Mouse (Mus musculus): Measurements from ENCODE around the gene Olfr574. TPM values are rescaled to one million over a fixed set of nuclear protein-coding genes. Genes with fewer than 3 reads are reported as not detected.

Olfr574 gene
- polyA plus RNA-seq, 1 experiment = not detected

DNA sequence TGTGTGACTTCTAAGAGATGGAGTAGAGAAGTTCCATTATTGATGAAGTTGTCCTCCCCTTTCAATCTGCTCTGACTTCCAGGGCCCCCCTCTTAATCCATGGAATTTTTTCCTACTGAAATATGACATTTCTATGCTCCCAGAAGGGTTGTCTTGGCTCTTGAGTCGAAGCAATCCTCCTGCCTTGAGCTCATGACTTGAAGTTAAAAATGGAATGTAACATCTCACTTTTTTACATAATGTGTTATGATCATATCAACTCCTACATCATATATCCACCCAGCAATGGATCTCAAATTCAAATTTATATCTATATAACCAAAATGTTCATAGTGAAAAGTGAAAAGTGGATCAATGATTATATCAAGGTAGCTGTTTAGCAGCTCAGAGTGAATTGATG lies 26.1 kb downstream of the Olfr574 start:
- H3K4me3 ChIP-seq (ENCODE audit: control insufficient read depth, insufficient read depth, low read length) = no peak overlapping the region
- H3K4me1 ChIP-seq (replicated peaks; ENCODE audit: control insufficient read depth, insufficient read depth, low read length) = no peaks in the 10 kb centered on the region
- no peak overlapping the region for H3K27ac ChIP-seq (ENCODE audit: control insufficient read depth, insufficient read depth, low read length)
- 44% methylated on average over 1 of the region's 1 CpGs for WGBS
- TF ChIP-seq CTCF (IDR thresholded peaks at IDR 0.05; ENCODE audit: borderline replicate concordance, control insufficient read depth, extremely low read depth, insufficient read depth, low read length, poor library complexity) (no peak), POLR2A (IDR thresholded peaks at IDR 0.05; ENCODE audit: control insufficient read depth, extremely low read depth, insufficient read depth, low read length, poor library complexity) (no peak)
- no peaks in the 10 kb centered on the region for H3K36me3 ChIP-seq (ENCODE audit: control insufficient read depth, insufficient read depth, low read length)
- DNase-seq = no peak
- H3K27me3 ChIP-seq (ENCODE audit: control insufficient read depth, insufficient read depth, low read length) = no peaks in the 10 kb centered on the region

DNA sequence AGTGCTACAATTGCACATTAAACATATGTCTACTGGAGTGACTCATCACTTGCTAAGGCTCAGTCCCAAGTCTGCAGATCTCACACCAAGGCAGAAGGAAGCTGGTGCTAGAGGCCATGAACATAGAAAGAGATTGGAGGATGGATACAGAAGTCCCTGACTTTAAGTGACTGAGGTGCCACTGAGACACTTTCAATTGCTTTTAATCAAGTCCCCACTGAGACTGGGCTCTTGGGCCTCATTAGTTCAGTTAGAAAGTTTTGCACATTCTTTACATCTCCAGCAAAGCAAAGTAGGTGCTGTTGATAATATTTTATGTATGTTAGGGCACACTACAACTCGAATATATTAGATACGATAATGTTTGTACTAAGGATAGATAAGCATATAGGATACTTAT lies 27.6 kb downstream of the Olfr574 start, which contains the start of gene Olfr577:
Olfr577 (minus strand) TSS at position 101 of the 400 bp plus-strand sequence.
- no peaks in the 10 kb centered on the region for H3K27me3 ChIP-seq (ENCODE audit: control insufficient read depth, insufficient read depth, low read length)
- no peaks in the 10 kb centered on the region for H3K4me1 ChIP-seq (replicated peaks; ENCODE audit: control insufficient read depth, insufficient read depth, low read length)
- WGBS = 87% methylated on average over 2 of the region's 2 CpGs
- H3K27ac ChIP-seq (ENCODE audit: control insufficient read depth, insufficient read depth, low read length) = no peak within 1 kb of the TSS
- TF ChIP-seq POLR2A (IDR thresholded peaks at IDR 0.05; ENCODE audit: control insufficient read depth, extremely low read depth, insufficient read depth, low read length, poor library complexity) = no peak
- DNase-seq = no peak
- H3K36me3 ChIP-seq (ENCODE audit: control insufficient read depth, insufficient read depth, low read length) = no peaks in the 10 kb centered on the region
- H3K4me3 ChIP-seq (ENCODE audit: control insufficient read depth, insufficient read depth, low read length) = no peak within 1 kb of the TSS

GRCm38 (mm10) chr7:102989224-102989623 lies 41.0 kb downstream of the Olfr574 start, which contains the start of gene Olfr578:
Gene Olfr578, minus strand, starts transcription at chr7:102989324.
- TF ChIP-seq CTCF (IDR thresholded peaks at IDR 0.05; ENCODE audit: borderline replicate concordance, control insufficient read depth, extremely low read depth, insufficient read depth, low read length, poor library complexity) (no peak), POLR2A (IDR thresholded peaks at IDR 0.05; ENCODE audit: control insufficient read depth, extremely low read depth, insufficient read depth, low read length, poor library complexity) (no peak)
- H3K27ac ChIP-seq (ENCODE audit: control insufficient read depth, insufficient read depth, low read length) = no peak within 1 kb of the TSS
- no peak for DNase-seq
- WGBS = 78% methylated on average over 3 of the region's 3 CpGs
- no peaks in the 10 kb centered on the region for H3K4me1 ChIP-seq (replicated peaks; ENCODE audit: control insufficient read depth, insufficient read depth, low read length)
- H3K27me3 ChIP-seq (ENCODE audit: control insufficient read depth, insufficient read depth, low read length) = no peaks in the 10 kb centered on the region
- no peaks in the 10 kb centered on the region for H3K36me3 ChIP-seq (ENCODE audit: control insufficient read depth, insufficient read depth, low read length)
- no peak within 1 kb of the TSS for H3K4me3 ChIP-seq (ENCODE audit: control insufficient read depth, insufficient read depth, low read length)

Other genes starting within 250 kb of the Olfr574 start
- 0.11 and 0.49 TPM in 2 replicates for gene Olfr558, start 246.3 kb upstream of the Olfr574 start, polyA plus RNA-seq (2012; rRNA removed)
- gene Olfr33, start 229.4 kb upstream of the Olfr574 start, polyA plus RNA-seq (2012; rRNA removed) = not detected in 2 replicates
- not detected in 2 replicates for gene Olfr559, start 221.0 kb upstream of the Olfr574 start, polyA plus RNA-seq (2012; rRNA removed)
- gene Olfr560, start 189.1 kb upstream of the Olfr574 start, polyA plus RNA-seq (2012; rRNA removed) = not detected in 2 replicates
- 0.29 and 0.32 TPM in 2 replicates for gene Olfr78, start 189.0 kb upstream of the Olfr574 start, polyA plus RNA-seq (2012; rRNA removed)
- gene Olfr561, start 177.2 kb upstream of the Olfr574 start, polyA plus RNA-seq (2012; rRNA removed) = not detected in 2 replicates
- not detected in 2 replicates for gene Olfr564, start 145.0 kb upstream of the Olfr574 start, polyA plus RNA-seq (2012; rRNA removed)
- not detected in 2 replicates for gene Olfr566, start 89.7 kb upstream of the Olfr574 start, polyA plus RNA-seq (2012; rRNA removed)
- not detected in 2 replicates for gene Olfr568, start 71.3 kb upstream of the Olfr574 start, polyA plus RNA-seq (2012; rRNA removed)
- gene Olfr569, start 57.6 kb upstream of the Olfr574 start, polyA plus RNA-seq (2012; rRNA removed) = not detected in 2 replicates
- gene Olfr570, start 53.9 kb upstream of the Olfr574 start, polyA plus RNA-seq (2012; rRNA removed) = not detected in 2 replicates
- gene Olfr571, start 30.9 kb upstream of the Olfr574 start, polyA plus RNA-seq (2012; rRNA removed) = not detected in 2 replicates
- not detected in 2 replicates for gene Olfr572, start 24.1 kb upstream of the Olfr574 start, polyA plus RNA-seq (2012; rRNA removed)
- gene Olfr573-ps1, start 5.9 kb upstream of the Olfr574 start, polyA plus RNA-seq (2012; rRNA removed) = not detected in 2 replicates
- not detected in 2 replicates for gene Olfr575, start 10.3 kb downstream of the Olfr574 start, polyA plus RNA-seq (2012; rRNA removed)
- not detected in 2 replicates for gene Olfr576, start 14.2 kb downstream of the Olfr574 start, polyA plus RNA-seq (2012; rRNA removed)
- not detected in 2 replicates for gene Olfr577, start 27.5 kb downstream of the Olfr574 start, polyA plus RNA-seq (2012; rRNA removed)
- gene Olfr578, start 40.9 kb downstream of the Olfr574 start, polyA plus RNA-seq (2012; rRNA removed) = not detected in 2 replicates
- not detected in 2 replicates for gene Olfr582, start 89.6 kb downstream of the Olfr574 start, polyA plus RNA-seq (2012; rRNA removed)
- gene Olfr583, start 102.8 kb downstream of the Olfr574 start, polyA plus RNA-seq (2012; rRNA removed) = not detected in 2 replicates
- not detected in 2 replicates for gene Olfr584, start 133.4 kb downstream of the Olfr574 start, polyA plus RNA-seq (2012; rRNA removed)
- gene Olfr585, start 149.3 kb downstream of the Olfr574 start, polyA plus RNA-seq (2012; rRNA removed) = not detected in 2 replicates
- gene Olfr586, start 177.2 kb downstream of the Olfr574 start, polyA plus RNA-seq (2012; rRNA removed) = not detected in 2 replicates
- not detected in 2 replicates for gene Olfr588-ps1, start 192.4 kb downstream of the Olfr574 start, polyA plus RNA-seq (2012; rRNA removed)
- not detected in 2 replicates for gene Olfr589, start 207.9 kb downstream of the Olfr574 start, polyA plus RNA-seq (2012; rRNA removed)
- not detected in 2 replicates for gene Olfr591, start 229.9 kb downstream of the Olfr574 start, polyA plus RNA-seq (2012; rRNA removed)
- not detected in 2 replicates for gene Olfr592, start 236.3 kb downstream of the Olfr574 start, polyA plus RNA-seq (2012; rRNA removed)